Mouse (Mus musculus): ENCODE results near the gene Nfkb1. TPM values are rescaled to one million over a fixed set of nuclear protein-coding genes. Genes with fewer than 3 reads are reported as not detected.

Nfkb1 gene
- polyA plus RNA-seq, 1 experiment, result 45.0 TPM

- H3K4me3 ChIP-seq (ENCODE audit: insufficient read depth, poor library complexity, severe bottlenecking), result no peak overlapping the region
- no peaks in the 10 kb centered on the region for H3K79me2 ChIP-seq (ENCODE audit: control insufficient read depth, insufficient read depth)
- H3K79me3 ChIP-seq (ENCODE audit: low read depth), result no peaks in the 10 kb centered on the region
- TF ChIP-seq FOSL1 (IDR thresholded peaks at IDR 0.05; ENCODE audit: insufficient read depth, low read length, poor library complexity, severe bottlenecking), result no peak
- TF ChIP-seq MYOG (IDR thresholded peaks at IDR 0.05; ENCODE audit: control insufficient read depth, extremely low read depth, insufficient read length), result no peak
- TF ChIP-seq CEBPB (IDR thresholded peaks at IDR 0.05; ENCODE audit: low read depth), result no peak
- TF ChIP-seq CTCF (IDR thresholded peaks at IDR 0.05; ENCODE audit: control insufficient read depth, insufficient read depth, insufficient read length), result no peak
- TF ChIP-seq MYOD1 (IDR thresholded peaks at IDR 0.05; ENCODE audit: control insufficient read depth, insufficient read length, low read depth), result no peak
- TF ChIP-seq USF1 (IDR thresholded peaks at IDR 0.05; ENCODE audit: low read depth), result no peak
- TF ChIP-seq MAX (IDR thresholded peaks at IDR 0.05), result no peak
- H3K27me3 ChIP-seq (ENCODE audit: control insufficient read depth, insufficient read depth, insufficient read length), result no peaks in the 10 kb centered on the region
- H3K36me3 ChIP-seq (ENCODE audit: control insufficient read depth, insufficient read depth), result peaks cover 69% of the 10 kb centered on the region
- H3ac ChIP-seq (ENCODE audit: control insufficient read depth, insufficient read length, low read depth), result no peak overlapping the region
These were observed 105.9 kb downstream of the Nfkb1 start for GRCm38 (mm10) chr3:135585482-135585881.

GRCm38 (mm10) chr3:135582246-135582645 lies 109.1 kb downstream of the Nfkb1 start:
- TF ChIP-seq MYOD1 (IDR thresholded peaks at IDR 0.05; ENCODE audit: control insufficient read depth, insufficient read length, low read depth) (no peak), MAX (IDR thresholded peaks at IDR 0.05) (no peak), USF1 (IDR thresholded peaks at IDR 0.05; ENCODE audit: low read depth) (no peak), MYOG (IDR thresholded peaks at IDR 0.05; ENCODE audit: control insufficient read depth, extremely low read depth, insufficient read length) (no peak), CEBPB (IDR thresholded peaks at IDR 0.05; ENCODE audit: low read depth) (no peak), FOSL1 (IDR thresholded peaks at IDR 0.05; ENCODE audit: insufficient read depth, low read length, poor library complexity, severe bottlenecking) (no peak), CTCF (IDR thresholded peaks at IDR 0.05; ENCODE audit: control insufficient read depth, insufficient read depth, insufficient read length) (no peak)

GRCm38 (mm10) chr3:135581606-135582117 lies 109.7 kb downstream of the Nfkb1 start:
- TF ChIP-seq CEBPB (IDR thresholded peaks at IDR 0.05; ENCODE audit: low read depth) (no peak), USF1 (IDR thresholded peaks at IDR 0.05; ENCODE audit: low read depth) (no peak), CTCF (IDR thresholded peaks at IDR 0.05; ENCODE audit: control insufficient read depth, insufficient read depth, insufficient read length) (no peak), MYOD1 (IDR thresholded peaks at IDR 0.05; ENCODE audit: control insufficient read depth, insufficient read length, low read depth) (no peak), MYOG (IDR thresholded peaks at IDR 0.05; ENCODE audit: control insufficient read depth, extremely low read depth, insufficient read length) (no peak), FOSL1 (IDR thresholded peaks at IDR 0.05; ENCODE audit: insufficient read depth, low read length, poor library complexity, severe bottlenecking) (no peak), MAX (IDR thresholded peaks at IDR 0.05) (no peak)
- H3ac ChIP-seq (ENCODE audit: control insufficient read depth, insufficient read length, low read depth), result no peak overlapping the region

More at GRCm38 (mm10) chr3:135582246-135582645, 109.1 kb downstream of the Nfkb1 start:
- H3K79me2 ChIP-seq (ENCODE audit: control insufficient read depth, insufficient read depth), result no peaks in the 10 kb centered on the region
- no peak overlapping the region for H3ac ChIP-seq (ENCODE audit: control insufficient read depth, insufficient read length, low read depth)
- H3K4me3 ChIP-seq (ENCODE audit: insufficient read depth, poor library complexity, severe bottlenecking), result no peak overlapping the region
- H3K27me3 ChIP-seq (ENCODE audit: control insufficient read depth, insufficient read depth, insufficient read length), result no peaks in the 10 kb centered on the region
- H3K36me3 ChIP-seq (ENCODE audit: control insufficient read depth, insufficient read depth), result peaks cover 38% of the 10 kb centered on the region
- H3K79me3 ChIP-seq (ENCODE audit: low read depth), result no peaks in the 10 kb centered on the region

GRCm38 (mm10) chr3:135580439-135581275 lies 110.7 kb downstream of the Nfkb1 start:
- H3K79me3 ChIP-seq (ENCODE audit: low read depth), result no peaks in the 10 kb centered on the region
- H3K36me3 ChIP-seq (ENCODE audit: control insufficient read depth, insufficient read depth), result peaks cover 24% of the 10 kb centered on the region
- H3ac ChIP-seq (ENCODE audit: control insufficient read depth, insufficient read length, low read depth), result no peak overlapping the region
- no peak overlapping the region for H3K4me3 ChIP-seq (ENCODE audit: insufficient read depth, poor library complexity, severe bottlenecking)
- no peaks in the 10 kb centered on the region for H3K79me2 ChIP-seq (ENCODE audit: control insufficient read depth, insufficient read depth)
- TF ChIP-seq MAX (IDR thresholded peaks at IDR 0.05) (no peak), USF1 (IDR thresholded peaks at IDR 0.05; ENCODE audit: low read depth) (no peak), CEBPB (IDR thresholded peaks at IDR 0.05; ENCODE audit: low read depth) (no peak), CTCF (IDR thresholded peaks at IDR 0.05; ENCODE audit: control insufficient read depth, insufficient read depth, insufficient read length) (no peak), MYOD1 (IDR thresholded peaks at IDR 0.05; ENCODE audit: control insufficient read depth, insufficient read length, low read depth) (no peak), MYOG (IDR thresholded peaks at IDR 0.05; ENCODE audit: control insufficient read depth, extremely low read depth, insufficient read length) (no peak), FOSL1 (IDR thresholded peaks at IDR 0.05; ENCODE audit: insufficient read depth, low read length, poor library complexity, severe bottlenecking) (no peak)
- H3K27me3 ChIP-seq (ENCODE audit: control insufficient read depth, insufficient read depth, insufficient read length), result no peaks in the 10 kb centered on the region

More at GRCm38 (mm10) chr3:135581606-135582117, 109.7 kb downstream of the Nfkb1 start:
- Histone ChIP-seq H3K4me3 (ENCODE audit: insufficient read depth, poor library complexity, severe bottlenecking) (no peak overlapping the region), H3K79me2 (ENCODE audit: control insufficient read depth, insufficient read depth) (no peaks in the 10 kb centered on the region), H3K79me3 (ENCODE audit: low read depth) (no peaks in the 10 kb centered on the region), H3K36me3 (ENCODE audit: control insufficient read depth, insufficient read depth) (peaks cover 33% of the 10 kb centered on the region), H3K27me3 (ENCODE audit: control insufficient read depth, insufficient read depth, insufficient read length) (no peaks in the 10 kb centered on the region)

DNA sequence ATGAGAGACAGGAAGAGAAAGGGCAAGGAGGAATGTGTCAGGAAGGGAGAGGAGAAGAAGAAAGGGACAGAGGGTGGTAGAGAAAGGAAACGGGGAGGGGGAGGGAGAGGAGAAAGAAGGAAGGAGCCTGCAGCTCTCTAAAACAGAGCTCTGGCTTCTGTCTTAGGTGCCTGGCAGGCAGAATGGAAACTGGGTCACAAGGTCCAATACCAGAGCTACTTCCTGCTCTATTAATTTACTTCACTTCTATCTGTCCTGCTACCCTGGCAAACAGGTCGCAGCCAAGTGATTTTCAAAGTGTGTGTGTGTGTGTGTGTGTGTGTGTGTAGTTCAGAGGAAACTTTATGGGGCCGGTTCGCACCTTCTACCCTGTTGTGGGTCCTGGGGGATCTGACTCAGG lies 112.2 kb downstream of the Nfkb1 start:
- H3K27me3 ChIP-seq (ENCODE audit: control insufficient read depth, insufficient read depth, insufficient read length), result no peaks in the 10 kb centered on the region
- peaks cover 10% of the 10 kb centered on the region for H3K36me3 ChIP-seq (ENCODE audit: control insufficient read depth, insufficient read depth)
- H3K79me3 ChIP-seq (ENCODE audit: low read depth), result no peaks in the 10 kb centered on the region
- no peak for TF ChIP-seq USF1 (IDR thresholded peaks at IDR 0.05; ENCODE audit: low read depth)
- no peak for TF ChIP-seq MYOG (IDR thresholded peaks at IDR 0.05; ENCODE audit: control insufficient read depth, extremely low read depth, insufficient read length)
- no peak for TF ChIP-seq CEBPB (IDR thresholded peaks at IDR 0.05; ENCODE audit: low read depth)
- no peak for TF ChIP-seq CTCF (IDR thresholded peaks at IDR 0.05; ENCODE audit: control insufficient read depth, insufficient read depth, insufficient read length)
- TF ChIP-seq MYOD1 (IDR thresholded peaks at IDR 0.05; ENCODE audit: control insufficient read depth, insufficient read length, low read depth), result no peak
- no peak overlapping the region for H3ac ChIP-seq (ENCODE audit: control insufficient read depth, insufficient read length, low read depth)
- no peaks in the 10 kb centered on the region for H3K79me2 ChIP-seq (ENCODE audit: control insufficient read depth, insufficient read depth)
- no peak overlapping the region for H3K4me3 ChIP-seq (ENCODE audit: insufficient read depth, poor library complexity, severe bottlenecking)

Measured in C2C12 (cell line).